Mouse (Mus musculus): ENCODE results near the gene Prkce.

The Prkce gene

DNA sequence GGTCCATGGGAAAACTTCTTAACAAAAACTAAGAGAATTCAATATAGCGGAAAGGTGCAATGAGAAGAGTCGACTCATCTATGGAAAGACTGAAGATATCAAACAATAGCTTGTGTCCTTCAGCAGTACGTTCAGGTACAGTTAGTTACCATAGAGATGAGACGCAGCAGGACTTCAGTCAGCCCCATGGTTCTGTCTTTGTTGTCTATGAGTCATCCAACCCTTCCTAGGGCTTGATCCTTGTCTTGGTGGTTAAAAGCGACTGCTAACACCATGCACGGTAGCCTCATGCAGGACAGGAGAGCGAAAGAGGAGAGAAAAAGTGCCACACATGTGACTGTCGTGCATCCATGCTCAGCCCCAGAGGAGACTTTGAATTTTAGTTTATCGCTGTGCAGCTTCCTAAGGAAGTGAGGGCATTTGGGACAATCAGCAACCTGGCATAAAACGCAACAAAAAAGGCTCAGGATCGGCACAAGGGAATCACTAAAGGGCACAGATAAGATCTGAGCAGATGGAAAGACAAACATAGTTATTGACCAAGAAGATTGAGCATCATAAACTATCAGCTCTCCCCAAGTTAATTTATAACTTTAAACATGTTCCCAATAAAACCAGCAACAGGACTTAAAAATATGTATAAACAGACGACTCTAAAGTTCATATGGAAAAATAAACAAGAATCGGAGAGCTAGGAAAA, 448.2 kb downstream of the Prkce start:
- no peak for DNase-seq (ENCODE audit: low read depth, low spot score)

DNA sequence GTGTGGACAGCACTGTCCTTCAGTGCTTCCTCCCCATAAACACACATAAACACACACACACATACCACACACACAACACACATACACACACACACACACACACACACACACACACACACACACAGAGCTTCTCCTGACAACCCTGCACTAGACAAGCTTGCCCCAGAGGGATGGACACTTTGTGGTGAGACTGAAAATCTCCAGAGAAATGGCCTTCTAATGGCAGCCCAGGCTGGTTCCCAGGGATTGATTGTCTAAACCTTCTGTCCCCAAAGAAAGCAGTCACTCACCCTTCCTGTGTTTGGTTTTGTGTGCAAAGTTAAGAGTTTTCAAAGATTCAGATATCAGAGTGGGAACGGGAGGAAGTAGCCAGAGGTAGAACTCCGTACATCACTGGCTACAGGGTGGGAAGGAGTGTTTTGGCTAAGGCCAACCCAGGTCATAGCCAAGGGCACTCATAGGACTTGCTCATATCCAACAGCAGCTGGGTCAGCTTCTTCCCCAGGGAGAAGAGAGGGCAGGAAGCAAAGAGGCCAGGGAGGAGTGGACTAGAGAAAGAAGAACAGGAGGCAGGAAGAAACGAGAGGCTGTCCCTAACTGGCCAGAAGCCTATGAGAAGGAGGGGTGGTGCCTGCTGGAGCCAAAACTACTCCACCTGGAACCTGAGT, 450.1 kb downstream of the Prkce start:
- DNase-seq (ENCODE audit: low read depth, low spot score): no peak

DNA sequence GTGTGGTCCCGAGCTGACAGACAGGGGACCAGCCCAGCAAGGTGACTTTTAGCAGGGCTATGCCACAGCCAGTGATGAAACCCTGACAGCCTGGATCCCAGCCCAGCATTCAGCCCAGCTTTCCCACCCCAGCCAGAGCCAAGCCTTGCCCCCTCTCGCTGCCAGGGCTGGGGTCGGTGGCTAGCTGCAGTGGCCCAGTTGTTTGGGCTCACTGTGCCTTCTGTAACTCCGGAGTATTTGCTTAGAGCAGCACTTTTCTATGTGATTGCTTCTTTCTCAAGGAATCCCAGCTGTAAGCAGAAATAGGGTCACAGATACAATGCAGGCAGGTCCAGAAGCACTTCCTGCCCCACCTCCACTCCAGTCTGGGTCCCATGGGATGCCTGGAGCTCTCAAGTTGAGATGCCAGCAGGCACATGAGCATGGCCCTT, 450.9 kb downstream of the Prkce start:
- no peak for DNase-seq (ENCODE audit: low read depth, low spot score)

DNA sequence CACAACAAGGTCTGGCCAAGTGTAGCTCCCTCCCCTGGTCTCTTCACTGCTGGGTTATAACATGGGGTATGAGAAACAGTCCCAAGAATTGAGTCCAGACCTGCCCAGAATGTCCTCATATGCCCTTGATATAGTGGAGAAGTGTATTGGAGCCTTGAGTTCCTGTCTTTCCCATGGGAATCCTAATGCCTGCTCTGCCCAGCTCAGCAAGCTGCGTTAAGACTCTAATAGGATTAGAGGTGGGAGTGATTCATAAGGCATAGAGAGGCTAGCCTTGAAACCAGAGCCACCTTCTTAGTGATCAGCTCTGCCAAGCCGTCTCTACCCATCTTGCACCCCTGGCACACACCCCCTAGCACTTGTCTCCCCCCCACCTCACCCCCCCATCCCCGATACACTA, 455.3 kb downstream of the Prkce start:
- DNase-seq (ENCODE audit: low read depth, low spot score): no peak

DNA sequence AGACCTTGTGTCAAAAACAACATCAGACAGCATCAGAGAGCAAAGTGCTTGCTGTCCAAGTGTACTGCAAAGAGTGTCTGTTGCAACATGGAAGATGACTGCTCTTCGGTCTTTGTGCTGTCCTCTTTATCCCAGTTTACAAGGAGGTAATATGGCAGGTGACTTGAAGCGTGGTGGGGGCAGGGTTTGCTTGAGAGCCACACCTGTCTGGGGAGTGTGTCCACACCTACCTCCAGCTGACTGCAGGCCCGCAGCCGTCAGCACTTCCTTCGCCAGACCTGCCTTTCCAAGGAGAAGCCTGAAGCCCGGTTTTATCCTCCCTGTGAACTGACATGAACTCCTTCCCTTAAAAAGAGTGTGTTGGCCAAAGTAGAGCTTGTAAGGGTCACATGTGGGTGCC, 458.9 kb downstream of the Prkce start:
- no peak for DNase-seq (ENCODE audit: low read depth, low spot score)

DNA sequence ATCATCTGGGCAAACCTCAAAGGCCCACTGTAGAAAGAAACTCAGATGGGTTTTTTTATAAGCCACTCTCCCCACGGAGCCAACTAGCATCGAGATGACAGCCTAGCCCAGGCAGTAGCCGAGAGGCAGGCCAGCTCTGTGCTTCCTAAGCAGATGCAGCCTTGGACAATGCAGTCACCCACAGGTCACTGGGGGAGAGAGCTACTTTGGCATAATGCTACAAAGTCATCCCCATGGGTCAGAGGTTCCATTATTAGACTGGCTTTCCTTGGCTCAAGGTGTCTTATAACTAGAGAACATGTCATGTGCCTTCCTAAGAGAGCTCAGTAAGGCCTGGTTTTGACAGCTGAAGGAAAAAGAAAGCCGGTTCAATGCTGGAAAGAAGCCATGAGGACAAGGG, 465.5 kb downstream of the Prkce start:
- DNase-seq (ENCODE audit: low read depth, low spot score): no peak

DNA sequence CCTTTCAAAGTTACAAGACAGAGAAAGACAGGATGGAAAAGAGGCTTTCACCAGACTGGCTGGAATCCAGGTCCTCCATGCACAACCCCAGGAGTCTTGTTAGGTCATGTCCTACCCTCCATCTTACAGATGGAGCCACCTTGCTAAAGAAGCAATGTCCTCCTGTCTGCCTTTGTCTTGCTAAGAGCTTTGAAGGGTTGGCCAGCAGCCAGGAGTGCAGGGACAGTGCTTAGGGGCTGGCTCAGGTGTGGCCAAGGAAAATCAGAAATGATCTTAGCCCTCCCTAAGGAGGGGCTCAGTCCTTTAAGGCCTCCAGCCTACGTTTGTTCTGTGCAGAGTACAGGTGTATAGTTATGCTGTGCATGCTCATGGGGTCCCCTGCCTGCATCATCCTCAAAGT, 469.7 kb downstream of the Prkce start:
- no peak for DNase-seq (ENCODE audit: low read depth, low spot score)

DNA sequence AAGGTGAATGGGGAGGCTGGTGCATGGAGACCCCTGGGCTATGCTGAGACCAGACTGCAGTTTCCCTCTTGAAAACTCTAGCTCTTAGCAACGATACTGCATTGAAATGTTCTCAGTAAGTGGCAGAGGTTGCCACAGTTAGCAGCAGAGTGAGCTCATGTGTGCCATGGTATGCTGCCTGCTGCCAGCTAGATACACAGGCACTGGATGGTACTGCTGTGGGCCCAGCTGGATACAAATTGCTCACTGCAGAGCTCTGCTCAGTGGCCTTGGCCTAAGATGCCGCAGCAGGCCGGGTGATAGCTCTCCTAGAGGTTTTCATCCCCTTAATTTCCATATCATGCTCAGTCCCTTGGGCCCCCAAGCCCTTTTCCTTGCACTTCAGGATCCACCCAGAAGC, 471.7 kb downstream of the Prkce start:
- no peak for DNase-seq (ENCODE audit: low read depth, low spot score)

DNA sequence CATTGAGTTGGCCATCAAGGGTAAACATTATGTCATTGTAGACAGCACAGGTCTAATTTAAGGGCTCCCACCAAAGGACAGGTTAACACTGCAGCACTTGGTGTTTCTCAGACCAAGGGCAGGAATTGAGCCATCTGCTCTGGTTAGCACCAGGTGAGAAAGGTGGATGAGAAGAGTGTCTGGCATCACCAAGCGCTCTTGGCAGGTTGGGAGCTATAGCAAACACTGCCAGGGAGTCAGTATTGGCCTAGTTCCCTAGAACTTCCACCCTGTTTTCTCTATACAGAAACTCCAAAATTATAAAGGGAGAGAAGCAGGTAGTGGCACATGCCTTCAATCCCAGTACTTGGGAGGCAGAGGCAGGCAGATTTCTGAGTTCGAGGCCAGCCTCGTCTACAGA, 479.6 kb downstream of the Prkce start:
- DNase-seq (ENCODE audit: low read depth, low spot score): no peak

DNA sequence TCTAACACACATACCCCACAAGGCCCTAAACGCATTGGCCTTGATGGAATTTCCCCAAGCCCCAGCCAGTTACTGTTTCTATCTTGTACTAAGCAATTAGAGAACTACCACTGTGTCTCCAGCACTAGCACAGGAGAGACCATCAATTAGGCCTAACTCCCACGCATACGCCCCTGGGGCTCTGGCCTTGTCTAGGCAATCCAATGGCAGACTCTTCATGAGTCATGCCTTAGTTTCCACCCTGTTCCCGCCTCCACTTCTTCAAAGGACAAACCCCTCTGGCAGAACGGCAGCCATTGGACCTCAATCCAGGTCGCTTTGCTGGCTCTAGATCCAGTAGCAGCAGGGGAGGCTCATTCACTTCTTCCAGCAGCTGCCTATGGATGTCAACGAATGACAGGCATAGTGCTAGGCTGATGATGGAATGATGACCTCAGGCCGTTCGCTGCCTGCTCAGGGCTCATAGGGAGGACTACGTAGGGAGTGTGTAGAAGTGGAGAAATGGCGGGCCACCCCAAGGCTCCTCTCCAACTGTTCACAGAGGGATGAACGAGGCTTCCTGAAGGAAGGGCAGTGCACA, 481.4 kb downstream of the Prkce start:
- no peak for DNase-seq (ENCODE audit: low read depth, low spot score)

DNA sequence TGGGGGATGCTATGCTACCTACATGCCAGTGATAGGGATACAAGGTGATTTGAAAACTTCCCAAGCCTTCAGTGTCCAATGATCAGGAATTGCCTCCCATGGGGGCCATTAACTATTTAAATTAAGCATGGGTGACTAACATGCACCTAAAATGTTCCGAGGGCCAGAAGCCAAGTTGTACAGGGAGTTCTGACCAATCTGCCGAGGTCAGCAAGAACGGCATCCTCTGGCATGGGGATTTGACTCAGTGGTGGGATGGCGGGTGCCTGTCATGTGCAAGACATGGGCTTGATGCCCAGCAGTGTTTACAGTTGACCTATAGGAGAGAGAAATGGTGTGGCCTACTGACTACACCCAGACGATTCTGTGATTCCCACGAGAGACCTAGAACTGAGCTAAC, 482.7 kb downstream of the Prkce start:
- no peak for DNase-seq (ENCODE audit: low read depth, low spot score)

DNA sequence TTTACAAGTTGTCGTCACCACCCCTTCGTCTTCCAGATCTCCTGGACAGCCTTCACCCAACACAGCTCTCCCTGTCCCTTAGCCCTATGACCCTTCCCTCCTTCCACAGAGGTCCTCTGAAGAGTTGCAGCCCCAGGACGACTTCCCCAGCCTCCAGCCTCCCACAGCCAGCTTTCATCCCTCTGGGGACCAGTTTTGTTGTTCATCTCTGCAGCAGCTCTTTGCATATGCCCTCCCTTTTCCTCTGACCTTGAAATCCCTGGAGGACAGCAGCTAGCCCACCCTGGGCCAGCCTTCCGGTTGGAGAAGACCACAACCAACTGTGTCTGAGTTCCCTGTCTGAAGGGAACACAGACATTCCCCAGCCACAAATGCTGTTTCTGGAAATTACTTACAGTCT, 483.5 kb downstream of the Prkce start:
- DNase-seq (ENCODE audit: low read depth, low spot score): no peak

DNA sequence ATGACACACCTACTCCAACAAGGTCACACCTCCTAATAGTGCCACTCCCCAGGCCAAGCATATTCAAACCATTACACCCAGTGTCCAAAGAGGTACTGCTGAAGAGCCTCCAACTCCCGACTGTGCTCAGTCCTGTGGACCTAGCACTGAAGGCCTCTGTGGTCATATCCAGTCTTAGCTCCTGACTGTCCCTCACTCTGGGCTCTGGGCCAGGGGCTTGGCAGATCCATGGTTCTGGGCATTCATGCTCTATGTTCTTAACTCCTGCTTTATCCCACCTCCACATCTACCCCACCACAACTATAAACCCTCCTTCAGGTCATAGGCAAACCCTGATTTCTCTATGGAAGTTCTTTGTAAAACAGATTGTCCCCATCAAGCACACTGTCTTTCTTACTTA, 485.2 kb downstream of the Prkce start:
- no peak for DNase-seq (ENCODE audit: low read depth, low spot score)

DNA sequence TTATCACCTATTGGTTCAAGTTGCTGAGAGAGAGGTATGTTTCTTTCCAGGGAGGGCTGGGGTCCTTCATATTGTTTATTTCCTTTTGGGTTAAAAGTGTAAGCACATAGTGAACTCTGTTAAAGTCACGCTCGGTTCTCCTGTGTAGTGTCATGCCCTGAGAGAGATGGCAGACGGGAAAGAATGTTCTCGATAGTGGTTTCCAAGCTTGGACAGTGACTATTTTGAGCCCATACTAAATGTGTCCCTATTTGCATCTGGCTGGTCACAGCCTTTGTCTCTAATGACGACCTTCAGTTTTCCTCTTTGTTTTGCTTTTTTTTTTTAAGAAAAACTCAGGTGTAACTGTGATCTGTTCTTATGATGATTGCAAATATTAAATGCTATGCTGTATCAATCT, 488.8 kb downstream of the Prkce start:
- no peak for DNase-seq (ENCODE audit: low read depth, low spot score)

DNA sequence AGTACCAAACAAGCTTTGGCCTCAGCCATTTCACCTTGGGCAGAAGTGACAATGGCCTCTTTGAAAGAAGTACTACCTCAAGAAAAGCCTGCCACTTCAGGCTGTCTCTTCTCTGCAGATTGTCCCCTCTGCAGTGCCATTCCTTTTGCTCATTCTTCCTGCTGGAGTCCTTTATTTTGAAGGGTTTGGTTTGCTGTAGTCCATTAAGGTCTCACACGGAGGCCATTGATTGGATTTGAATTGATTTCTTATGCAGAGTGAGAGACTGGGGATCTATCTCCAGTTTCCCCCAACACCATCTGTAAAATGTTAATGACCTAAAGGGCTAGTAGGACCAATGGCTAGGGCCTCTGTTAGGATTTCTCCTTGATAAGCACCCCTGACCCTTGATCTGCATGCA, 494.7 kb downstream of the Prkce start:
- DNase-seq (ENCODE audit: low read depth, low spot score): no peak

DNA sequence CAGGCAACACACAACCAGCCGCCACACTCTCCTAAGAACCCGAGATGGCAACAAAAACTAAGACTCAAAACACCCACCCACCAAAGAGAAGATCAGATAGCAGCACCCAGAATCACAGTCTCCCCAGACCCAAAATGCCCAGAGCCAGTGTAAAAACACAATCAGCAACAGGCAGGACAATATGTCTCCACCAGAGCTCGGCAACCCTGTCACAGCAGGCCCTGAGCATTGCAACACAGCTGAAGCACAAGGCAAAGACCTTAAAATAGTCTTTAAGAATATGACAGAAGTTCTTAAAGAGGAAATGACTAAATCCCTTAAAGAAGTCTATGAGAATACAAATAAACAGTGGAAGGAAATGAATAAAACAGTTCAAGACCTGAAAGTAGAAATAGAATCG, 495.9 kb downstream of the Prkce start:
- no peak for DNase-seq (ENCODE audit: low read depth, low spot score)

DNA sequence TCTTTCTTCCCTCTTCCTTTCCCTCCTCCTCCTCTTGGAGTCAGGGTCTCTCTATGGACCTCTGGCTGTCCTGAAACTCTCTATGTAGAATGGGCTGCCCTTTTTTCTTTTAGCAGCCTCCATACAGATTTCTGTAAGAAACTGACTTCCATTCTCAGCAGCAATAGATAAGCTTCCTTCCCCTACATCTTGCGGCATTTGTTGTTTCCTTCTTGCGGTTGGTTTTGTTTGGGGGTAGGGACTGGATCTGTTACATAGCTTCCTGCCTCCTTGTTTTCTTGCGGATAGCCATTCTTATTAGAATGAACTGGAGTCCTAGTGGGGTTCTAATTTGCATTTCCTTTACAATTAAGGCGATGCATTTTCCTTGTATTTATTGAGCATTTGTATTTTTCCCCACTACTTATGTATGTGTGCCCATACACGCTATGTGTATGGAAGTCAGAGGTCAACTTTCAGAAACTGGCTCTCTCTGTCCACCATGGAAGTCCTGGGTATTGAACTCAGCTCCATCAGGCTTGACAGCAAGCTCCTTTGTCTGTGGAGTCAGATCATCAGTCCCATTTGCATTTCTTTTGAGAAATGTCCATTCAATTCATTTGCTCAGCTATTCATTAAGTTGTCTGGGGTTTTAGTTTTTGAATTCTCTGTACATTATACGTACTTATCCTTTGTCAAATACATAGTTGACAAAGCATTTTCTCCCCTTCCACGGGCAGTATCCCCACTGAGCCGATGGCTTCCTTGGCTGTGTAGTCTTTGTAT, 500.4 kb downstream of the Prkce start:
- no peak for DNase-seq (ENCODE audit: low read depth, low spot score)

DNA sequence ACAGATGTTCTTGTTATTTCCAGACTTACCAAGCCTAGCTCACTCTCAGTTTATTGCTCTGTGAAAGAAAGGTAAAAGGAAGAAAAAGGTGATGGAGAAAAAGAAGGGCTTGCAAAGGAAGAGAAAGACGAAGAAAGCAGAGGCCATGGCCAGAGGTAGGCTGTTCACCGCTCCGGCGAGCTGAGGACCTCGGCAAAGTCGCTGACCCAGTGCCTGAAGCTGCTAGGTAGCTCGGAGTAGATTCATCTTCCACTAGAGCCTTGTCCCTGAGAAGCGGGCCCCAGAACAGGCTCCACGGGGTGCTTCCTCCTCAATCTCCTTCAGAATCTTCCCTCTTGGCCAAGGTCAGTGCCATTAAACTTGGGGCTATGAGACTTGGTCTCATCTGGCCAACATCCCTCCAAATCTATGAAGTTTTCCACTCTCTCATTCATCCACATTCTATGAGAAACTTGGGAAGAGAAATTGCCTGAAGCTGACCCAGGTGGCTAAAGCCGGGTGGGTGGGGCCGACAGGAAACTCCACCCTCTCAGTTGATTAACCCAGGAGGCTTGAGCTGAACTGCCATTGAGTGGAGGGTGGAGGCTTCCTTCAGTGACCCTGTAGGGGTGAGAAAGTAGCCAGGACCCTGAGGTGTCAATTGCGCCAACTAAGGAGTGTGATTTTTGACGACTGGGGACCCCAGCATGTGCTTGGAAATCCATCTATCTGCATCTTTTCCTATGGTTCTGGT, 502.2 kb downstream of the Prkce start:
- DNase-seq (ENCODE audit: low read depth, low spot score): no peak

DNA sequence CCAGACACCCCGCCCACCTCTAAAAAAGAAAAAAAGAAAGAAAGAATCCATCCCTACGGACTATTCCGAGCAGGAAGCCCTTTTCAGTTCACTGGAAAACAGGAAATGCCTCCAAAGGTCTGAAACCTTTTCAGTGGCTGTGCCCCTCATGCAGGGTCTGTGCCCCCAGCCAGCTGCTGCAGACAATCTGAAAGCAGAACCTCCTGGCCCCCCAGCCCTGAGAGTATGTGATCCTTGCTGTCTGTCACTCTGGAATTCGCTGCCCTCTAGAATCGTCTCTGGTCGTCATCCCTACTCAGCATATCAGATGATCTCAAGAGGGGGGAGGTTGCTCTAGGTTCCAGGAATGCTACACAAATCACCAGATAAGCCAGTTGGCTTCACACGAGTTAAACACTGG, 503.1 kb downstream of the Prkce start:
- DNase-seq (ENCODE audit: low read depth, low spot score): peak; percentile 15

DNA sequence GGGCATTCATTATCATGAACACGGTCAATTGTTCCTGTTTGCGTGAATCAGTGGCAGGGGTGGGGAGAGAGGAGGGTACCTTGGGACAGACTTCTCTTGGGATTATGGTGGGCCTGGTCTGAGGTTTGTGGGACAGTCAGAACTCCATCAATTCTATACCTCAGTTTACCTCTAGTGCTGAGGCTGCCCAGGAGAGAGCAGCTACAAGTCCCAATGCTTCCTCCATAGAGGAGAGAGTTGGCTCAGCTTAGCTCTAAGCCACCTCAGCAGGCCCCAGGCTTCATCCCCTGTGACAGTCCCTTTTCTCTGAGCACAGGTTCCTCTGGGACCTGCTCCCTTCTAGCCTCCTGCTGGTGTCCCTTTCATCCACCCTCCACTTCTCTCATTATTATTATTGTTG, 507.4 kb downstream of the Prkce start:
- DNase-seq (ENCODE audit: low read depth, low spot score): no peak

DNA sequence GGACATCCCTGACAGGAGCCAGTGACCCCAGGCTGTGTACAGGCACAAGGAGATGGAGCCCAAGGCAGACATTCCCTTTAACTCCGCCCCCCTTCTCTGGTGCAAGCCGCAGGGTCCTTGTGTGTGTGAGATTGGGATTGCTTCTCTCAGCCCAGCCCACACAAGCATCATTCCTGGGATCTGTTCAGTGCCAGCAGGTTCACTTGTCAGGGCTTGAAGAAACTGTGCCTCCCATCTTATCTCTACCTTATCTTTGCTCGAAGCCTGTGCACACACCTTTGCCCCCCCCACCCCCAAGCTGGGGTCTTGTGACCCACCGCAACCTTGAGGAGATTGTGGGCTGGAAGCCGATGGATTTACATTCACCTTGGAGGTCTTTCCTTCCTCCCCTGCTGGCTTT, 508.8 kb downstream of the Prkce start:
- DNase-seq (ENCODE audit: low read depth, low spot score): no peak

DNA sequence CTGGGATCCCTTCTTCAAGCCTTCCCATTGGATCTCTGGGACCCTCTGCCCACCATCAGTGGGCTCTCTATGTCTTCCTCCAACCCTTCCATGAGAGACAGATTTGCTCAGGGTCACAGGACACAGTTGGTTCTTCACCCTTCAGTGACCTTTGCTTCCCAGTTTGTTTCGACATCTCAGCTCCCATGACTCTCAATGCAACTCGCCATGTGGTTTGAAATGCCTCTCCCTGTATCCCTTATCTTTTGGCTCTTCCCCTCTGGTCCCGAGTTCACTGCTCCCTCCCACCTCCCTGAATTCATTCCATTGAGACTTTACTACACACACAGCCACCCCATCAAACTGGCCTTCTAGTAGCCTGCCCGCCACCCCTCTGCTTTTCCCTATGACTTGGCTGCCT, 509.3 kb downstream of the Prkce start:
- no peak for DNase-seq (ENCODE audit: low read depth, low spot score)

Data from mesoderm, embryonic 11.5 days (tissue).